Mouse (Mus musculus) kidney, postnatal 10 days (tissue): ENCODE measurements around the gene Ctns.

ENCODE experiments used
- DNase-seq: peaks from one replicate; pipeline ENCODE4 v3.0.0; 2021; ENCODE audit warnings: mixed read lengths

Gene Ctns

DNA sequence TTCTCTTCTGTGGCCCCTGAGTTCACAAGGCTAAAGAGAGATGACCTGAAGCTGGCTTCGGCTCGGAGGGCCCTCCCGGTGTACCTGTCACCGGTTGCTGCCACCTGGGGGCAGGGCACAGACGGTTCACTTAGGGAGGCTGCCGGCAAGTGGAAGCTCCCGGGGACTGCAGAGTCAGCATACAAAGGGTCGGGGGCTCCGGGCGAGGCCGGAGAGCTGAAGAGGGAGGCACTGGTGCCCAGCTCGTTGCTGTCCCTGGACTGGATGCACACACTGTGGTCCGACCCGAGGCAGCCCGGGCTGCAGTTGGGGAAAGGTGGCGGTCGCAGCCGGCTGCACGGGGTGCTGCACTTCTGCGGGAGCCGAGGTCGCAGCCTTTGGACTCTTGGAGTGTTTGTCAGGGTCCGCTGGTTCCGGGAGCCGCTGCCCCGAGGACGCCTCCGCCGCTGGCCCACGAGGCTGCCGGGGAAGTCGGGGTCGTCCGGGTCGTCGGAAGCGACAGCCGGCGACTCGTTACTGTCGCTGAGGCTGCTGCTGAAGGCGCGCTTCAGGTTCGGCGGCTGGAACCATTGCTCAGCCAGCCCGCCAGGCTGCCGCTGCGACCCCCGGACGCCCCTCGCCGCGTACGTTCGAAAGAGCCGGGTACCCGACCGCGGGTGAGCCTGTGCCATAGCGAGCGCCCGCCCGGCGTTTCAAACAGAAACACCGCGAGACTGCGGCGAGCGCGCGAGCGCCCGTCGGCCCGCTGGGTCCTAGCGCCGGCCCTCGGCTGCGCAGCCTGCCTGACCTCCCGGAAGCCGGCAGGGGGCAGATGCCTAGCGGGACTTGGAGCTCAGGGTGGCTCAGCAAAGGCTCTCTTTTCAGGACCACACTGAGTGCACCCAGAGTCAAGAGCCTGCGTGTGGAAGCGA is 61.0 kb downstream of the Ctns start, which contains the start of gene Haspin:
Gene Haspin (minus strand): TSS at position 704 of the 911 bp plus-strand sequence.
- peak; percentile 96 for DNase-seq

DNA sequence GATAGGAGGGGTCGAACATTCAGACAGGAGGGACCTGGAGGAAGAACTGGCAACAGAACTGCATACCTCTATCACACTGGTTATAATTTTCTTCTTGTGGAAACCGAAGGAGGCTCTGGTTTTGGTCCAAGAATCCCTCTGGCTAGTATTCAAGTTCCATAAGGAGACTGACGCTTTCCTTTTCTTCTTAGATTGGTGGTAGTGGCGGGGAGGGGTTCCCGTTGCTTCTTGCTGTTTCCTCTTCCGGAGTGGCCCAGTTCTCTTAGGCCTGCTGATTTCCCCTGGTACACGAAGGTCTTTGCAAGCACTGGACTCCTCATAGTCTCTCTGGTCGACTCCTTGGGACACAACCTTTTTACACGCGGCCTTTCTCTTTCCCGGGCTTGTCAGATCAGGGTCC is 61.7 kb downstream of the Ctns start:
- DNase-seq = peak; percentile 31

DNA sequence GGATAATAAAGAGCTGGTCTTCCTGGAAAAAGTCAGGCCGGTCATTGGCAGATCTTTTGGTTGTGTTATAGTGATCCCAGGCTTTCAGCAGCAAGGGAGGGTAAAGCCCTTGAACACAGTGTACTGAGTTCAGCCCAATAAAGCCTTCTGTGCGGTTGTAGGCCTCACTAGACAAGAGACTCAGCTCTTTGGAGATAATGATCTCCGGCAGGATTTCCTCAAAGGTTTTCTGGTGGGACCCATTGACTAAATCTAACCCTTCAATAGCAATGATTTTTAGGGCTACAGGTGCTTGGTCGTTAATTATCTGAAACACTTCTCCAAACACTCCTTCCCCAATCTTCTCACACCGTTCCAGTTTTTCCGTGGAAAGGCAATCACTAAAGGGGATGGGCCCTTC is 62.3 kb downstream of the Ctns start:
- no peak for DNase-seq

DNA sequence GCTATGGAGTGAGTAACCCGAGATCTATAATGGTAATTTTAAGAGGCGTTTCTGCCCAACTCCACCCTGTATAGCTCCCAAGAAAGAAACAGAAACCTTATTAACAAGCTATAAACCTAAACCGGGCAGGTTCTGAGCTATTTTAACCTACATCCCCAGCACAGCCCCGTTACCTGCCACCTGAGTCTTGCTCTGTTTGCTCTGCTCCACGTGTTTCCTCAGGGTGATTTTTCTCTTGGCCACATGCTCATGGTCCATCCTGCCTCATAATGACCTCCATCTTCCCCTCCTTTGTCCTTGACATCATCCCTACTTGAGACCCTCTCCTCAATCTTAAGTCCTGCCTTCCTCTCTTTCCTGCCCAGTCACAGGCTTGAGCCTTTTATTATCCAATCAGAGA is 64.6 kb downstream of the Ctns start:
- no peak for DNase-seq
